Mouse (Mus musculus): ENCODE measurements around the gene Tmem167b. TPM values are rescaled to one million over a fixed set of nuclear protein-coding genes. Genes with fewer than 3 reads are reported as not detected.

Gene Tmem167b
- total and polyA plus RNA-seq, 2 experiments from 2014 or later, result 50.0 to 70.2 TPM

DNA sequence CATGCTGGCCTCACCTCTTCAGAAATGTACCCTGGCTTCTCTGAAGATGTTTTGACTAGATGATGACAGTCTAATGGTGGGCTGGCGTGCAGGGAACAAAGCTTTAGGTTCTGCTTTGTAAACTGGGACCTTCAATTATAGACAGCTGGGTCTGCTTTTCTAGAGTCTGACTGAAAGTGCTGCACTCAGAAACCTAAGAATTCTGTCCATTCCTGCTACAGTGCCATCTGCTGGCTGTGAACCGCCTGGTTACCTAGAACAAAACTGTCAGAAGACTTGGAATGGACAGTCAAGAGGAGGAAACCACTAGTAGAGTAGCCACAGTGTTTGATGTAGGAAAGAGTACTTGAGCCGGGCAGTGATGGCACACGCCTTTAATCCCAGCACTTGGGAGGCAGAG lies 1.0 kb upstream of the Tmem167b start:
- WGBS, result 13% methylated on average over 4 of the region's 4 CpGs
- H3K4me3 ChIP-seq (ENCODE audit: low read depth, low read length), result peak overlapping the region; percentile 83
- ATAC-seq (peak; percentile 32; the same call in 1 of the 2 replicates), DNase-seq (peak; percentile 87)
- H3K27me3 ChIP-seq (ENCODE audit: insufficient read depth, low read length), result no peaks in the 10 kb centered on the region
- peak overlapping the region; percentile 77 for H3K27ac ChIP-seq (ENCODE audit: low read depth, low read length)
- H3K36me3 ChIP-seq (ENCODE audit: insufficient read depth), result peaks cover 19% of the 10 kb centered on the region
- no peaks in the 10 kb centered on the region for H3K9me3 ChIP-seq (ENCODE audit: low read length)
- peak overlapping the region; percentile 77 for H3K4me2 ChIP-seq (ENCODE audit: low read depth)
- peak; percentile 82 for TF ChIP-seq CTCF (IDR thresholded peaks at IDR 0.05; ENCODE audit: low read depth)
- H3K9ac ChIP-seq, result peak overlapping the region; percentile 33; the same call in 1 of the 2 replicates
- no peaks in the 10 kb centered on the region for H3K4me1 ChIP-seq (ENCODE audit: insufficient read depth)

DNA sequence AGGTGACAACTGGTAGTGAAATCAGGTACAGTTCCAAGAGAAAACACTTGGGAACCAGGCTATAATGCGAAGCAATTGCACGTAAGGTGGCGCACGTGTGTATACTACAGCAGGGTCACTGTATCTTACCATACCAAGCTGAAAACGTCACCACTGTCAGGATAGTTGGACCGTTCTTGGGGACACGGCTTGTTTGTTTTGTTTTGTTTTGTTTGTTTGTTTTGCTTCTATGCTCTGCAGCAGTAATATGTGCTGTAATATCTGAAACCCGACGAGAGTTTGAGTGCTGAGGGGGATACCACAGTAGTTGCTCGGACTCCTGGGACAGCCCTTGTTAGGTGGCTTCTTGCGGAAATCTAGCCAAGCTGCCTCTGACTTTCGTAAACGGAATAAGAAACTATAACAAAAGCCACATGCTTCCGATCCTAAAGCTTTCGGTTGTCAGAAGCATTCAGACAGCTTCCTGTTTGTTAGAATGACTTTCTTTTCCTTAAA lies 558 bp upstream of the Tmem167b start:
- peak; percentile 66 for TF ChIP-seq CTCF (IDR thresholded peaks at IDR 0.05; ENCODE audit: low read depth)
- H3K27me3 ChIP-seq (ENCODE audit: insufficient read depth, low read length), result no peaks in the 10 kb centered on the region
- peak overlapping the region; percentile 77 for H3K27ac ChIP-seq (ENCODE audit: low read depth, low read length)
- peak overlapping the region; percentile 33; the same call in 1 of the 2 replicates for H3K9ac ChIP-seq
- DNase-seq (no peak), ATAC-seq (peak; percentile 69)
- WGBS, result 4% methylated on average over 15 of the region's 15 CpGs
- peak overlapping the region; percentile 77 for H3K4me2 ChIP-seq (ENCODE audit: low read depth)
- no peaks in the 10 kb centered on the region for H3K9me3 ChIP-seq (ENCODE audit: low read length)
- H3K36me3 ChIP-seq (ENCODE audit: insufficient read depth), result peaks cover 22% of the 10 kb centered on the region
- H3K4me1 ChIP-seq (ENCODE audit: insufficient read depth), result no peaks in the 10 kb centered on the region
- H3K4me3 ChIP-seq (ENCODE audit: low read depth, low read length), result peak overlapping the region; percentile 83

DNA sequence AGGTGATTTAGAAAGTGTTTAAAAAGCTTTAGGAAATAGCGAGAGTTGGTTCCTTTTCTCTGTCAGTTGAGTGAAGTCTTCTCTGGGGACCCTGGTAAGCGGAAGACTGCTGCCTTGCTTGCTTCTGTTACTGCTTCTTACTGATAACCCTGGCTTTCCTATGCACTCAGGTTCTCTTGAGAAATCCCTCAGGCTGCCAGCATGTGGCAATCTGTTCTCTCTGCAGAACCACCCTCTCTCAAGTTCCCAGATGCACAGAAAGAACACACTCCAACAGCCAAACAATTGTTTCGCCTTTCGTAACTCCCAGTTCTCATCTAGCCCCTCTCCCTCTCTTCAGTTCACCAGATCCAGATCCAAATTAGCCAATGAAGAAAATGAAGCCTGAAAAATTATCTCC lies 4.4 kb downstream of the Tmem167b start:
- Histone ChIP-seq H3K4me1 (ENCODE audit: insufficient read depth) (no peaks in the 10 kb centered on the region), H3K4me2 (ENCODE audit: low read depth) (no peak overlapping the region), H3K27ac (ENCODE audit: low read depth, low read length) (no peak overlapping the region), H3K4me3 (ENCODE audit: low read depth, low read length) (no peak overlapping the region), H3K36me3 (ENCODE audit: insufficient read depth) (peaks cover 31% of the 10 kb centered on the region), H3K27me3 (ENCODE audit: insufficient read depth, low read length) (no peaks in the 10 kb centered on the region), H3K9ac (no peak overlapping the region), H3K9me3 (ENCODE audit: low read length) (no peaks in the 10 kb centered on the region)
- DNase-seq, result no peak
- no peak for ATAC-seq
- 94% methylated on average over 4 of the region's 4 CpGs for WGBS
- TF ChIP-seq CTCF (IDR thresholded peaks at IDR 0.05; ENCODE audit: low read depth), result no peak

DNA sequence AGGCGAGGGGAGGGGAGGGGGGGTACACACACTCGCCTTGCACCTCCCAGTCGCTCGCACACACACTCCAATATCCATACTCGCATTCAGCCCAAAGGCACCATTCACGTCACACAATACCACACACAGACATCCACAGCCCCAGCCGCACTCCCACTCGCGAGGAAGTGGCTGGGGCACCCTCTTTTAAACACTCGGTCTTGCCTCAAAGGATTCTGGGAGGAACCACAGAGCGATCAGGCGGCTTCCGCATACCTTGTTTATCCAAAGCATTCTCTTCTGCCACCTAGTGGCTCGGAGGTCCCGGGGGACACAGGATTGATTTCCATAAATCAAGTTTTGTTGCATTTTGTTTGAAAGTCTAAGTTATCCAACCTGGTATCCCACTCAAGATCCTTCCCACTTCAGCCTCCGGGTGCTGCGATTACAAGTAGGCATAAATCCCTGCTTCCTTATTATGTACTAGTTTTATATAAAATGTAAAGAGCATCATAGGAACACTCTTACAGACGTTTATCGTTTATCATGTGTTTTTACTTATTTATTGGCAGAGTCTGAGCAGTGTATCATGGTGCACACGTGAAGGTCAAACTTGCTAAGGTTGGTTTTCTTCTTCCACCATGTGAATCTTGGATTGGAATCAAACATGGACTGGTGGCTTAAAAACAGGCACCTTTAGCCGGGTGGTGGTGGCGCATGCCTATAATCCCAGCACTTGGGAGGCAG lies 7.5 kb downstream of the Tmem167b start:
- peak overlapping the region; percentile 79 for H3K4me2 ChIP-seq (ENCODE audit: low read depth)
- H3K9ac ChIP-seq, result peak overlapping the region; percentile 83
- no peaks in the 10 kb centered on the region for H3K27me3 ChIP-seq (ENCODE audit: insufficient read depth, low read length)
- ATAC-seq (peak; percentile 98), DNase-seq (peak; percentile 97)
- TF ChIP-seq CTCF (IDR thresholded peaks at IDR 0.05; ENCODE audit: low read depth), result peak; percentile 91
- peak overlapping the region; percentile 91 for H3K27ac ChIP-seq (ENCODE audit: low read depth, low read length)
- no peaks in the 10 kb centered on the region for H3K9me3 ChIP-seq (ENCODE audit: low read length)
- H3K36me3 ChIP-seq (ENCODE audit: insufficient read depth), result peaks cover 22% of the 10 kb centered on the region
- no peaks in the 10 kb centered on the region for H3K4me1 ChIP-seq (ENCODE audit: insufficient read depth)
- H3K4me3 ChIP-seq (ENCODE audit: low read depth, low read length), result peak overlapping the region; percentile 56
- WGBS, result 19% methylated on average over 22 of the region's 22 CpGs

DNA sequence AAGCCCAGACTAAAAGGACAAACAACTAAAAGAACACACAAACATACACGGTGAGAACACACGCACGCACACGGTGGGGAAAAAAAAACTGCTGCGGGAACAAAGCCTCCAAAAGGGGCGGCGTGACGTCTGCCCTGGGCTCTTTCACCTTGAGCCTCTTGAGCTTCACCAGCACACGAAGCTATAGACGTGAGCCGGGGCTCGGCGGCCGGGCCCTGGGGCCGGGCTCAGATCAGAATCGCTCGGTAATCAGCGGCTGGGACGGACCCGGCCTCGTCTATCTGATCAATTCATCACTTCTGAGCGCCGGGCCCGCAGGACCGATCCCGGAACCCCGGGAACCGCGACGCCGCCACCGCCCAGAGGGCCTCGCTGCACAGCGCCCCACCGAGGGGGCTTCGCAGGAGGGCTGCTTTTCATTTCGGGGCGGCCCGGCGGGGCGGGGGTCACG lies 8.1 kb downstream of the Tmem167b start:
- ATAC-seq, result peak; percentile 81
- TF ChIP-seq CTCF (IDR thresholded peaks at IDR 0.05; ENCODE audit: low read depth), result no peak
- Histone ChIP-seq H3K4me3 (ENCODE audit: low read depth, low read length) (peak overlapping the region; percentile 56), H3K27me3 (ENCODE audit: insufficient read depth, low read length) (no peaks in the 10 kb centered on the region), H3K4me2 (ENCODE audit: low read depth) (peak overlapping the region; percentile 79), H3K27ac (ENCODE audit: low read depth, low read length) (peak overlapping the region; percentile 91), H3K9me3 (ENCODE audit: low read length) (no peaks in the 10 kb centered on the region), H3K4me1 (ENCODE audit: insufficient read depth) (no peaks in the 10 kb centered on the region), H3K36me3 (ENCODE audit: insufficient read depth) (peaks cover 20% of the 10 kb centered on the region), H3K9ac (peak overlapping the region; percentile 83)
- WGBS, result under 1% methylated on average over 40 of the region's 42 CpGs
- peak; percentile 69 for DNase-seq

DNA sequence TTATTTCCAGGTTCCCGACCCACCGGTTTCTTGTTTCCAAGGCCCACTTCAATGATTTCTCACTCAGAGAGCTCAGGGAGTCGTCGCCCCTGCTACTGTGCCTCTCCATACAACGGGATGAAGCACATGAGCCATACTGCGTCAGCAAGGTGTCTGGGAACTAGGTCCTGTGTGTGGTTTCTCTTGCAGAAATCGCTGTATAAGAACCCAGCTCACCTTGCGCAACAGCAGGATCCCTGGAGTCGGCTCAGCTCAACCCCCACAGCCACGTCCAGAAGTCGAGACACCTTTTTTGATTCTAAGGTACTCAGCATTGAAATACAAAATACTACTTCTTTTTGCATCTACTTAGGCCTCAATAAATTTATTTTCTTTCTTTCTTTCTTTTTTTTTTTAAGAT lies 20.0 kb downstream of the Tmem167b start:
- Histone ChIP-seq H3K27me3 (ENCODE audit: insufficient read depth, low read length) (no peaks in the 10 kb centered on the region), H3K4me2 (ENCODE audit: low read depth) (no peak overlapping the region), H3K4me3 (ENCODE audit: low read depth, low read length) (no peak overlapping the region), H3K36me3 (ENCODE audit: insufficient read depth) (no peaks in the 10 kb centered on the region), H3K9me3 (ENCODE audit: low read length) (no peaks in the 10 kb centered on the region), H3K27ac (ENCODE audit: low read depth, low read length) (no peak overlapping the region), H3K9ac (no peak overlapping the region), H3K4me1 (ENCODE audit: insufficient read depth) (no peaks in the 10 kb centered on the region; the same call in 1 of the 2 replicates)
- no peak for DNase-seq
- WGBS, result 83% methylated on average over 11 of the region's 11 CpGs
- no peak for TF ChIP-seq CTCF (IDR thresholded peaks at IDR 0.05; ENCODE audit: low read depth)
- no peak for ATAC-seq

DNA sequence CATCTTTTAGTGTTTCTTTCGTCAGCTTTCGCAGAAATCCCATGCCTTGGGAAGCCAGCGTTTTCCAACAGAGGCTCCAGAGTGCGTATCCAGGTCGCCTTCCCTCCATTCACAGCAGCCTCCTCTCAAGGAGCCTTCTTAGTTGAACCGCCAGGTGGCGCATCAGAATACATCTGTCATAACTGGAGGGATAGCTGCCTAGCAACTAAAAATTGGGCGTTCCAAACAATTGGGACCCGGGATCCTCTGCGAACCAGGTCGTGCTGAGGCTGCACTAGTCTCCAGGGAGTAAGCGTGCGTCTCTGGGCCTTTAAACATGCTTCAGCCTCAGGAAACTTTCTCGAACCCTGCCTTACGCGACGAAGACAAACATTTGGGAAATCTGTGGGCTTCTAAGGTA lies 25.0 kb downstream of the Tmem167b start:
- Histone ChIP-seq H3K4me2 (ENCODE audit: low read depth) (peak overlapping the region; percentile 57), H3K27me3 (ENCODE audit: insufficient read depth, low read length) (no peaks in the 10 kb centered on the region), H3K27ac (ENCODE audit: low read depth, low read length) (peak overlapping the region; percentile 70), H3K9ac (peak overlapping the region; percentile 44), H3K36me3 (ENCODE audit: insufficient read depth) (no peaks in the 10 kb centered on the region), H3K4me3 (ENCODE audit: low read depth, low read length) (peak overlapping the region; percentile 31), H3K9me3 (ENCODE audit: low read length) (no peaks in the 10 kb centered on the region), H3K4me1 (ENCODE audit: insufficient read depth) (no peaks in the 10 kb centered on the region; the same call in 1 of the 2 replicates)
- TF ChIP-seq CTCF (IDR thresholded peaks at IDR 0.05; ENCODE audit: low read depth), result peak; percentile 90
- ATAC-seq (peak; percentile 69), DNase-seq (peak; percentile 94)
- WGBS, result 3% methylated on average over 17 of the region's 17 CpGs
